Comparison of ENCODE assay signal across 17 mouse cellular contexts in the genomic region with DNA sequence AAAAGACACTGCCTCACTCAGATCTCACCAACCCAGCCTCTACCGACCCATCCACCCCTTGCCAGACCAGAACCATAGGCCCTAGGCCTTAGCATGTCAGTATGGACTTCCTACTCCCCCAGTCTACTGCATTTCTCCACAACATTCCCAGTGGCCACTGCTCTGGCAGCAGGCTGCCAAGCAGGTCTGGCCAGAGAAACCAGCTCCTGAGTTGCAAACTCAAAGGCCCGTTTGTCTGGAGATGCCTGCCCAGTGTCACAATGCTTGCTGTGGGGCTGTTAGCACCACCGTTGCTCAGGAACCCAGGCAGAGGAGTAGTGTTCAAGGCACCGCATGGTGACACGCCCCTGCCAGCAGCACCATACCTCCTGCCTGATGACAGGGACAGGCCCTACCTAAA. TPM values are rescaled to one million over a fixed set of nuclear protein-coding genes. Genes with fewer than 3 reads are reported as not detected.
A peak's percentile ranks its signal among the peaks of the same experiment; 100 is the strongest.
DNase-seq lines count a peak whose midpoint lies in the region; ATAC-seq and TF ChIP-seq lines count a peak whose summit lies in the region.
"Had no signal": no experiment of that assay in that cellular context is flagged by ENCODE, and none has a peak within 500 bp of the region (broad histone marks: within the 10 kb centered on the region; RNA-seq: fewer than 3 reads in every experiment).

No protein-coding gene starts in this region.

- no peak overlapping the region for H3K9ac ChIP-seq in heart, adult 2 months (ENCODE audit: low read depth, low read length)
- H3K9ac ChIP-seq in liver, adult 2 months (ENCODE audit: low read depth, low read length): no peak overlapping the region; the same call in 1 of the 2 replicates
- H3K9ac ChIP-seq in liver, embryonic 11.5 days (ENCODE audit: low read depth, low read length): no peak overlapping the region
- H3K9ac ChIP-seq in stomach, embryonic 15.5 days: peak overlapping the region; percentile 8; the same call in 1 of the 2 replicates
- H3K9ac ChIP-seq: kidney, embryonic 15.5 days; neural tube, embryonic 12.5 days had no signal

- 74% methylated on average over 5 of the region's 5 CpGs for WGBS in heart, adult 2 months
- 56% methylated on average over 5 of the region's 5 CpGs for WGBS in liver, adult 2 months
- WGBS in liver, embryonic 11.5 days: 76% methylated on average over 5 of the region's 5 CpGs
- 66% methylated on average over 5 of the region's 5 CpGs for WGBS in stomach, embryonic 15.5 days

- no peak for TF ChIP-seq CTCF in heart, adult 2 months (IDR thresholded peaks at IDR 0.05)
- no peak for TF ChIP-seq CTCF in liver, adult 2 months (IDR thresholded peaks at IDR 0.05; ENCODE audit: low read depth, low read length)

- H3K27ac ChIP-seq in heart, adult 2 months: no peak overlapping the region
- H3K27ac ChIP-seq in liver, adult 2 months (replicated peaks; ENCODE audit: insufficient read depth, low read depth, low read length): no peak overlapping the region
- no peak overlapping the region for H3K27ac ChIP-seq in liver, embryonic 11.5 days (ENCODE audit: low read depth, low read length)
- H3K27ac ChIP-seq in stomach, embryonic 15.5 days: peak overlapping the region; percentile 61
- H3K27ac ChIP-seq: heart, embryonic 10.5 days; macrophage; midbrain, embryonic 10.5 days; neural tube, embryonic 12.5 days had no signal

- no peak overlapping the region for H3K4me3 ChIP-seq in heart, adult 2 months
- no peak overlapping the region for H3K4me3 ChIP-seq in liver, adult 2 months (ENCODE audit: insufficient read depth, low read depth, low read length)
- no peak overlapping the region for H3K4me3 ChIP-seq in liver, embryonic 11.5 days (ENCODE audit: low read depth, low read length)
- no peak overlapping the region for H3K4me3 ChIP-seq in stomach, embryonic 15.5 days (replicated peaks)
- H3K4me3 ChIP-seq: heart, embryonic 10.5 days; kidney, embryonic 15.5 days; midbrain, embryonic 10.5 days; neural tube, embryonic 12.5 days had no signal

- H3K36me3 ChIP-seq in heart, adult 2 months (ENCODE audit: control insufficient read depth, insufficient read depth, low read length): no peaks in the 10 kb centered on the region
- no peaks in the 10 kb centered on the region for H3K36me3 ChIP-seq in liver, adult 2 months (ENCODE audit: control insufficient read depth, insufficient read depth, low read length)
- peaks cover 4% of the 10 kb centered on the region; the same call in 1 of the 2 replicates for H3K36me3 ChIP-seq in liver, embryonic 11.5 days (ENCODE audit: control insufficient read depth, insufficient read depth, low read length)
- H3K36me3 ChIP-seq in stomach, embryonic 15.5 days: peaks cover 8% of the 10 kb centered on the region; the same call in 1 of the 2 replicates

- no peaks in the 10 kb centered on the region for H3K4me1 ChIP-seq in heart, adult 2 months (ENCODE audit: control insufficient read depth, insufficient read depth, low read length)
- peaks cover 21% of the 10 kb centered on the region for H3K4me1 ChIP-seq in liver, adult 2 months (ENCODE audit: control insufficient read depth, insufficient read depth, low read length)
- H3K4me1 ChIP-seq in liver, embryonic 11.5 days (replicated peaks; ENCODE audit: control insufficient read depth, insufficient read depth, low read length): peaks cover 11% of the 10 kb centered on the region
- H3K4me1 ChIP-seq in stomach, embryonic 15.5 days: peaks cover 35% of the 10 kb centered on the region

- TF ChIP-seq POLR2A in heart, adult 2 months (IDR thresholded peaks at IDR 0.05; ENCODE audit: insufficient read depth, low read depth, low read length): no peak
- no peak for TF ChIP-seq POLR2A in liver, adult 2 months (IDR thresholded peaks at IDR 0.05; ENCODE audit: extremely low read depth, insufficient read depth, low read length)

- intact Hi-C loops in heart, adult 2 months (cut with DNase I): no loop called here

- no peak overlapping the region for H3K4me2 ChIP-seq in liver, embryonic 11.5 days
- no peak overlapping the region for H3K4me2 ChIP-seq in stomach, embryonic 15.5 days
- H3K4me2 ChIP-seq: kidney, embryonic 15.5 days; neural tube, embryonic 12.5 days had no signal

- peak; percentile 5 for DNase-seq in heart, postnatal 4 days
- DNase-seq in heart, adult 2 months: no peak
- peak; percentile 25 for DNase-seq in liver, adult 2 months (ENCODE audit: extremely low read depth, low read depth, low spot score)
- DNase-seq in liver, embryonic 11.5 days (ENCODE audit: low spot score): no peak
- peak; percentile 49 to 77 for DNase-seq in urinary bladder, adult 18-20 months (ENCODE audit: low spot score in 2 of 2)
- DNase-seq in urinary bladder, postnatal 10 days (ENCODE audit: low spot score): no peak
- no peak for DNase-seq in cerebellum, adult 11 months
- DNase-seq: adrenal gland, adult 2 months; cerebellum, postnatal 14 days; liver had no signal

- no peaks in the 10 kb centered on the region for H3K79me2 ChIP-seq in heart, adult 2 months (replicated peaks; ENCODE audit: control insufficient read depth, insufficient read depth, low read length)
- peaks cover 50% of the 10 kb centered on the region for H3K79me2 ChIP-seq in liver, adult 2 months (ENCODE audit: control insufficient read depth, insufficient read depth, low read length)

- no peak for ATAC-seq in liver, embryonic 11.5 days (replicated peaks; ENCODE audit: low FRiP score)
- peak; percentile 9; the same call in 1 of the 2 replicates for ATAC-seq in stomach, embryonic 15.5 days (ENCODE audit: insufficient read depth, low FRiP score, low read depth)
- ATAC-seq: inflammation-experienced regulatory T-cells, adult 6 months had no signal

- no peak for TF ChIP-seq EP300 in heart, adult 2 months (IDR thresholded peaks at IDR 0.05; ENCODE audit: insufficient read depth, low read depth, low read length)

- peaks cover 2% of the 10 kb centered on the region for H3K27me3 ChIP-seq in heart, adult 2 months (ENCODE audit: control insufficient read depth, insufficient read depth, low read length)
- H3K27me3 ChIP-seq in liver, adult 2 months (ENCODE audit: control insufficient read depth, insufficient read depth, low read length): no peaks in the 10 kb centered on the region
- peaks cover 20% of the 10 kb centered on the region for H3K27me3 ChIP-seq in liver, embryonic 11.5 days (replicated peaks; ENCODE audit: control insufficient read depth, insufficient read depth, low read length)
- H3K27me3 ChIP-seq in stomach, embryonic 15.5 days (replicated peaks): no peaks in the 10 kb centered on the region
- H3K27me3 ChIP-seq: kidney, embryonic 15.5 days; neural tube, embryonic 12.5 days had no signal

- H3K9me3 ChIP-seq in liver, embryonic 11.5 days (ENCODE audit: control insufficient read depth, low read length): no peaks in the 10 kb centered on the region
- no peaks in the 10 kb centered on the region for H3K9me3 ChIP-seq in stomach, embryonic 15.5 days
- H3K9me3 ChIP-seq: heart, embryonic 10.5 days; kidney, embryonic 15.5 days; midbrain, embryonic 10.5 days; neural tube, embryonic 12.5 days had no signal

RNA-seq across cellular contexts. Expression of a gene that starts 5.0 kb away (rescaled TPM):
- total RNA-seq in heart, postnatal 4 days (2021): 10 to 100 TPM; 39.4 to 40.7 TPM
- 1 to 10 TPM; 5.8 to 6.3 TPM for total RNA-seq in heart, adult 2 months (2021)
- 6.6 and 7.8 TPM in 2 replicates for polyA plus RNA-seq in heart, adult 2 months (2012; rRNA removed)
- 40.1 and 67.4 TPM in 2 replicates for total RNA-seq in liver, adult 2 months (2014; rRNA removed)
- 89.8 and 101 TPM in 2 replicates for polyA plus RNA-seq in liver, adult 2 months (2012; rRNA removed)
- polyA plus RNA-seq in liver, embryonic 11.5 days (2014; fragmentation: Nextera tagmentation; extraction: Ambion mirVana): 29.1 and 29.2 TPM in 2 replicates
- 79.2 and 85.6 TPM in 2 replicates for polyA plus RNA-seq in stomach, embryonic 15.5 days (2015; fragmentation: Nextera tagmentation; extraction: Ambion mirVana)

Comparison
In these comparisons a context has a peak if more than half of its experiments do, and no peak if none do; other contexts are left out.
1. DNase-seq: peak in heart, postnatal 4 days (single experiment), liver, adult 2 months (single experiment) and urinary bladder, adult 18-20 months (2 of 2); none in heart, adult 2 months (0 of 2), liver, embryonic 11.5 days (single experiment), urinary bladder, postnatal 10 days (single experiment) and cerebellum, adult 11 months (single experiment).